Mouse (Mus musculus): Measurements from ENCODE around the gene Scoc.

Scoc gene

DNA sequence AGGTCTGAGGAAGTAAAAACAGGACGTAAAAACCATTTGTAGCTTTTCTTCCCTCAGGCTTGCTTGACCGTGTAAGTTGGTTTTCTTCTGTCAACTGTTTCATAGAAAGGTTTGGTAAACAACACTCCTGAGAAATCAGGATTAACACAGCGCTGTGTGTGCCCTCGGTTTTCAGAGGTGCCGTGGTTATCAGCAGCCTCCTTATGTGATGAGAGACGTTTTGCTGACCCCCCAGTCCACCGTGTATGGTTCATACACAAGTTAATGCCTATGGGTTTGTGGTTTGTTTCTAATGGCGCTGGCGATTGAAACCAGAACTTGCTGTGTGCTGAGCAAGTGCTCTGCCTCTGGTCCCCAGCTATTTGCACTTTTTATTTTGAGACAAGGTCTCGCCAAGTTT is 52.6 kb downstream of the Scoc start:
- no peak for DNase-seq (ENCODE audit: low spot score in 2 of 2)

DNA sequence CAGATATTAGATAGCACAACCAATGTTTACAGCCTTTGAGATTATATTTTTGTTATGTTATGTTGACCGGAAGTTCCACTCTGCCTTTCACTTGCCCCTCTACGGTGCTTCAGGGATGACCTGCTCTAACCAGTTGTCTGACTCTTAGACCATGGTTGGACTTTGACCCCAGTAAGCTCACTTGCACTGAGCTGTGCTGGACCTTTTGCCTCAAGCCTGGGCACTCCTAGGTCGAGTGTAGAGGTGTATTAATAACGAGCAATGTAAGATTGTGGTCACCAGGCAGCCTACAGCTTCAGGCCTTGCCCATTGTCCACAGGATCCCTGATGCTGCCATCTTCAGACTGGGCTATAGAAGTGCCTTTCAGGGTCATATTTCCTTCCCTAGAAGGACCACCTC is 60.5 kb downstream of the Scoc start:
- DNase-seq (ENCODE audit: low spot score in 2 of 2), result no peak

DNA sequence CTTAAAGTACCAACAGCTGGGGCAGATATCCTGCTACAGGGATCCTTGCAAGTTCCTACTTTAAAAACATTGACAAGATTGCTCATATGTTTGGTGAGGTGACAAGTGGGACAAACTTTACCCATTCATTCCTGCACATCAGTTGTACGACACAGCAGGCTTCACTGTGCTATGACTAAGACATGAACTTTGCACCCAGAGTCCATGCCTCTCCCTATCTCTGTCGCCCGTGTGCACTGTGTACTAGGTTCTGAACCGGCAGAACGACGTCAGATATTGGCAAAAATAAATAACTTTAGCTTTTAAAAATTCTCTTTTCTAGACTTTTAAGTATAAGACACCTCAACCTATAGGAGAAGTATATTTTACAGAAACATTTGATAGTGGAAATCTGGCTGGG is 61.5 kb downstream of the Scoc start:
- DNase-seq (ENCODE audit: low spot score in 2 of 2), result no peak

DNA sequence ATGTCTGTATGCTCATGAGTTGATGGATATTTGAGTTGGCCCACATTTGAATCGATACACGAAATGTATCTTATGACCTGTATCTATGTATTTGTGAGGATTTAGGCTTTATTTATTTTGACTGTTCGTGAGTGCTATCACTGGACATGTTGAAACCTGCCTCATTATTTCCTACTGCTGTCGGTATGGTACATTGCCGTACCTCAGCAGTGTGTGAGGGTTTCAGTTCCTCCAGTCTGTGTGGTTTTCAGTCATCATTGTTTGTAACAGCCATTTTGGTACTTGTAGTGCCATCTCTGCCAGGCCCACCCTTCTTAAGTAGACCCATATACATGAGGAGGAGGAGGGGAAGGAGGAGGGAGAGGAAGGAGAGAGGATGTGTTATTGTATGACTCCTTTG is 63.9 kb downstream of the Scoc start:
- no peak for DNase-seq (ENCODE audit: low spot score in 2 of 2)

DNA sequence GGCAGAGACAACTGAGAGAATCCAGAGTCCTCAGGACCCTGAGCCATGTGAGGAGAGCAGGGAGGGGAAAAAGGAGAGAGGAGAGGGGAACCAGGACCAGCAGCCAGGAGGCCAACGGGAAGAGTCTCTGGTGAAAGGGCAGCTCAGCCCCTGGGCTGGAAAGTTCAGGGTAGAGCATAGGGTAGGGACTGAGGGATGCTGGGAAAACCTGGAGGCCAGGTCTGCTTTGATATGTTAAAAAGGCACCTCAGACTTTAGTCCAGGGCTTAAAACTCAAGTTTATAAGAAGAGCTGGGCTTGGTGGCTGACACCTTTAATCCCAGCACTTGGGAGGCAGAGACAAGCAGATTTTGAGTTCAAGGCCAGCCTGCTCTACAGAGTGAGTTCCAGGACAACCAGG is 65.7 kb downstream of the Scoc start:
- no peak for DNase-seq (ENCODE audit: low spot score in 2 of 2)

DNA sequence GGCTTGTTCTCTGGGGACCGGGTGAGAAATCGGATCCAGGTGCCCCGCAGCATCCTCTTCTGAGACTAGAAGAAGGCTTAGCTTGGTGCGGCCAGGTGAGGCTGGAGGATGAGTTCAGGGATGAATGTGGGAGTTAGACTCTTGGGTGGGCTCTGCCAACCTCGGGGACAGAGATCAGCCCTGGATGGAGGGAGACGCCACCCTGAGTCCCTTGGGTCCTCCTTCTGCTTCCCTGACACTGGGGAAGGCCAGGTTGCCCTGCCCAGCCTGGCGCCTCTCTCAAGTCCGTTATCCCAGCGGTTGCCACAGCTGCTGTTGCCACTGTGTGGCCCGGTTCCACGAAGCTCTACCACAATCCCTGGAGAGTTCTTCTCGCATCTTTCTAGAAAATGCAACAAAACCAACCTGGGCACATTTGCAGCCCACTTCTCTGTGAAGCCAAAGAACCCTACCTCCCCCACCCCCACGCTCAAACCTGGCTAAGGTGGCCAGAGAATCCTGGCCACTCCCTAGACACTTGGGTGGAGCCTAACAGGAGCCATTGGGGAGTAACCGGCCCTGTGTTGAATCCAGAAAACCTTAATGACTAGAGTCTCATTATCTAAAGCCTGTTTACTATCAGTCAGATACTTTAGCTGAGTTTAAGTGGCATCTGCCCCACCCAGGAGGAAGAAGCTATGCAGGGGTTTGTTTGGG is 68.0 kb downstream of the Scoc start:
- no peak for DNase-seq (ENCODE audit: low spot score in 2 of 2)

DNA sequence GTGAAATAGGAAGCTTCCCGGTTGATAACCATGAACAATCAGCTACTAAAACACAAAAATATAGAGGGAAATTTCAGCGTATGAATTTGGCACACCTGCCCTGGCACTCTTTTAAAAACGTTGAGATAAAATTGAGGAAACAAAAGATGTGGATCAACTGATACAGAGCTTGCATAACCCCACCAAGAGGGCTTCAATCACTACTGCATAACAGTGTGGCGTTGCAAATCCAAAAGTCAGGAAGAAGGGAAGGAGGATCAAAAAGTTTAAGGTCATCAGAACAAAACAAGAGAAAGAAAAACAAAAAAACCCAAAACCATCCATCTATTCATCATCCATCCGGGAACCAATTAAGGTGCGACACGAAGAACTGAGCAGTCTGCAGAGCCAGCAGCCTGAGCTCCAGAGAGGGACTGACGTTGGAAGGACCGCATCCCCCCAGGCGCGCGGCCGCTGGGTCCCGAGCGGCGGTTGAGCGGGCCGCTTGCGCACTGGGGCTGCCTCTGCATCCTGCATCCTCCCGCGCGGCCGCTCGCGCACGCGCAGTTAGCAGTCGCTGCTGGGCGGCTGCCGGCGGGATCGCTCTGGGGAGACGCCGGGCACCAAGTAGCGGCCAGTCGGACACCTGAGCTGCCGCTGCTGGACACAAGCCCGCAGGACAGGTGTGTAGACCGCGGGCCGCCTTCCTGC is 68.7 kb downstream of the Scoc start, which contains the start of gene Clgn:
Gene Clgn, plus strand, starts transcription at position 552 of the 690 bp plus-strand sequence.
- DNase-seq (ENCODE audit: low spot score in 2 of 2), result peak; percentile 77 to 78

DNA sequence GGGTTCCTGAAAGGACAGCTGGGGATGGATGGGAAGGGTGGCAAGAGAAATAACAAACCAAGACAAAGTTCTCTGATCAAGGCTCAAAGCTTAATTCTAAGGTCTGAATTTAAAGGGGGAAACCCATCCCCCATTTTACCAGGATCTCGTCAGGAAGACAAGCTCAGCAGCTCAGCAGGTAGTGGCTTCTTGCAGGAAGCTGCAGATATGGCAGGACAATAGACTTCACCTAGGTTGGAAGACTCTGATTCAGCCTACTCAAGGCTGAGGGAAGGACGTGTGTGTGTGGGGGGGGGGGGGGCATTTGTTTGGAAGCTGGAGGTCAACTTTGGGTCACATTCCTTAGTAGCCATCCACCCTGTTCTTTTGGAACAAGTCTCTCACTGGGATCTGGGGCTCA is 75.3 kb downstream of the Scoc start:
- DNase-seq (ENCODE audit: low spot score in 2 of 2), result no peak

DNA sequence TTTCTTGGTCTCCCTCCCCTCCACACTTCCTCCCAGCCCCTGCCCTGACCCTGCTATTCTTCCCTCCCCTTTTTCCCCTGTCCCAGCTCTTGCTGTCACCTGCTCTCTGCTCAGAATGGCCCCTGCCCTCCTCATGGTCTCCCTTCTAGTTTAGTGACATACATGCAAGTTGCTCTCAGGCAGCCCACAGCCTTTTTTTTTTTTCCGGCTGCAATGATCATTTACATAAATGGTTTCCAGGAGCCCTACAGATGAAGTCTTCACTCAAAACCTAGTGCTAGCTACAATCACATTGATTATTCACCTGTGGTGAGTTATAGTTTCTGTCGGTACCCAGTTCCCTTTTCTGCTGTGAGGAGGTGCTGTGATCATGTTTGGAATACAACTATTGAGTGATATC is 77.2 kb downstream of the Scoc start:
- no peak for DNase-seq (ENCODE audit: low spot score in 2 of 2)

DNA sequence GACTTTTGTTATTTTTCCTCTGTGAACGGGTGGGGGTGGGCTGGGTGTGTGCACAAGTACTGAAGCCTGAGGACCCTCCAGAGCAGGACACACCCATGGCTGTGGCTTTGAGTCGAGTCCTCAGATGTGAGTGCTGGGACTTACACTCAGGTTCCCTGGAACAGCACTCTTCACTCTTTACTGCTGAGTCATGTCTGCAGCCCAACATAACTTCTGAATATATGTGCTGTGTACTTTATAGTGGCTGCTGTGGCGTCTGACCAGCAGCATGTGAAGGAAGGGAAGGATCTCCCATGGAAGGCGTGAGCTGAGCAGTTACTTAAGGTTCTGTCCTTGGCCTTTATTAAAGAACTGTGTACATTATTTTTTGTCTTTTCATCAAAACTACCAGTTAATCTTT is 78.0 kb downstream of the Scoc start:
- no peak for DNase-seq (ENCODE audit: low spot score in 2 of 2)

All from frontal cortex, postnatal 36 days (tissue).